Mouse (Mus musculus) kidney, postnatal 36 days (tissue): ENCODE measurements around the gene Kirrel3.
A peak's percentile ranks its signal among the peaks of the same experiment; 100 is the strongest.

Experiments
- DNase-seq, 2 experiments: peaks; one replicate each; pipeline ENCODE4 v3.0.0; 2021 to 2022; ENCODE audit warnings: mixed read lengths in 2 of 2

Gene Kirrel3

GRCm38 (mm10) chr9:34754523-34755097 is 268.9 kb downstream of the Kirrel3 start:
- DNase-seq, result no peak

- no peak for DNase-seq
Measured at GRCm38 (mm10) chr9:34756055-34756454, 270.4 kb downstream of the Kirrel3 start.

- no peak for DNase-seq
Measured at GRCm38 (mm10) chr9:34758925-34759324, 273.2 kb downstream of the Kirrel3 start.

GRCm38 (mm10) chr9:34760521-34760920 is 274.8 kb downstream of the Kirrel3 start:
- DNase-seq, result no peak

- no peak for DNase-seq
Measured at GRCm38 (mm10) chr9:34766792-34767623, 281.3 kb downstream of the Kirrel3 start.

GRCm38 (mm10) chr9:34768961-34769360 is 283.3 kb downstream of the Kirrel3 start:
- no peak for DNase-seq

- no peak for DNase-seq
Measured at GRCm38 (mm10) chr9:34770951-34771350, 285.3 kb downstream of the Kirrel3 start.

GRCm38 (mm10) chr9:34771401-34771800 is 285.7 kb downstream of the Kirrel3 start:
- no peak for DNase-seq

GRCm38 (mm10) chr9:34772022-34772437 is 286.3 kb downstream of the Kirrel3 start:
- DNase-seq, result no peak

- no peak for DNase-seq
Measured at GRCm38 (mm10) chr9:34781356-34781755, 295.7 kb downstream of the Kirrel3 start.

- DNase-seq, result no peak
Measured at GRCm38 (mm10) chr9:34787915-34788314, 302.2 kb downstream of the Kirrel3 start.

- DNase-seq, result no peak
Measured at GRCm38 (mm10) chr9:34795226-34795625, 309.5 kb downstream of the Kirrel3 start.

- peak in 1 of 2 experiments; percentile 4 for DNase-seq
Measured at GRCm38 (mm10) chr9:34797688-34798339, 312.1 kb downstream of the Kirrel3 start.

- DNase-seq, result no peak
Measured at GRCm38 (mm10) chr9:34801662-34802061, 316.0 kb downstream of the Kirrel3 start.

- DNase-seq, result no peak
Measured at GRCm38 (mm10) chr9:34806854-34807253, 321.2 kb downstream of the Kirrel3 start.

GRCm38 (mm10) chr9:34809993-34810513 is 324.4 kb downstream of the Kirrel3 start:
- no peak for DNase-seq

- DNase-seq, result no peak
Measured at GRCm38 (mm10) chr9:34818325-34818976, 332.8 kb downstream of the Kirrel3 start.

GRCm38 (mm10) chr9:34824358-34825088 is 338.8 kb downstream of the Kirrel3 start:
- no peak for DNase-seq

- DNase-seq, result no peak
Measured at GRCm38 (mm10) chr9:34825089-34825400, 339.4 kb downstream of the Kirrel3 start.

GRCm38 (mm10) chr9:34825402-34826008 is 339.8 kb downstream of the Kirrel3 start:
- no peak for DNase-seq

- no peak for DNase-seq
Measured at GRCm38 (mm10) chr9:34830696-34831095, 345.0 kb downstream of the Kirrel3 start.

GRCm38 (mm10) chr9:34836801-34837200 is 351.1 kb downstream of the Kirrel3 start:
- no peak for DNase-seq
